Mouse (Mus musculus) thymus, postnatal 10 days (tissue): ENCODE measurements around the gene Slc5a2.
A peak's percentile ranks its signal among the peaks of the same experiment; 100 is the strongest.

Source experiments
- DNase-seq, 2 experiments: peaks; one replicate each; pipeline ENCODE4 v3.0.0; 2021; ENCODE audit warnings: low spot score in 2 of 2

Gene Slc5a2

GRCm38 (mm10) chr7:128265411-128265810 lies at the start of gene Slc5a2:
TSS of gene Slc5a2 (plus strand) at chr7:128265657.
- no peak for DNase-seq

DNA sequence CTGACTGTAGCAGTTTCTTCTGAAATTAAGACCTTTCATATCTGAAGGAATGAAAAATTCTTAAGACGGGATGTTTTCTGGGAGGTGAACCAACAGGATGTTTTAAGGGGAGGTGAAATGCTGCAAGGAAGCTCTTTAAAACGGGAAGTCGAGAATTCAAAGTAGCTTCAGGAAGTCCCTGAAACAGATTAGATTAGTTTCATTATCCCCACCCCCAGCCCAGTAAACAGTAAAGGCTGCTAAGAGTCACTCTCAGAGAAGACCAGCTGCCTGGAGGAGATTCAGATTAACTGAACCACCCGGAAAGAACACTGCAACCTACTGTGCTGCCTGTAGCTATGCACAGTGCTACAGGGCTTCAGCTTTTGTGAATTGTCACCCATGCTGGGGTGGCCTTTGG lies 45.5 kb upstream of the Slc5a2 start:
- no peak for DNase-seq

GRCm38 (mm10) chr7:128220936-128221335 lies 44.5 kb upstream of the Slc5a2 start:
- DNase-seq = no peak

DNA sequence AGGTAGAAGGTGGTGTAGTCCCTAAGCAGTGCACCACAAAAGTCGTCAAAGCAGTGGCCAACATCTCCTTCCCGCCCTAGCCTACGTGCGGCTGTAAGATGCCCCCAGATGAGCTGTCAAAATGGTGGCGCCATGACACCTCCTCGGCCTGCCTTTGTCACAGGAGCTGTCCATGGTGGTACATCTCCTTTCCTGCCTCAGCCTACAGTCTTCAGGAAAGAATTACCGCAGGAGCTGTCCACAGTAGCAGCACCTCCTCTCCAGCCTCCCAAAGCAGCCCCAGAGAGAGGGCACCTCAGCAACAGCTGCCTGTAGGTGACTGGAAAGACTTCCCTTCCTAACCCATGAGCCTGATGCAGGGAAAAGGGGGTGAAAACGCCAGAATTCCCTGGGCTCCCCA lies 33.7 kb upstream of the Slc5a2 start:
- no peak for DNase-seq

DNA sequence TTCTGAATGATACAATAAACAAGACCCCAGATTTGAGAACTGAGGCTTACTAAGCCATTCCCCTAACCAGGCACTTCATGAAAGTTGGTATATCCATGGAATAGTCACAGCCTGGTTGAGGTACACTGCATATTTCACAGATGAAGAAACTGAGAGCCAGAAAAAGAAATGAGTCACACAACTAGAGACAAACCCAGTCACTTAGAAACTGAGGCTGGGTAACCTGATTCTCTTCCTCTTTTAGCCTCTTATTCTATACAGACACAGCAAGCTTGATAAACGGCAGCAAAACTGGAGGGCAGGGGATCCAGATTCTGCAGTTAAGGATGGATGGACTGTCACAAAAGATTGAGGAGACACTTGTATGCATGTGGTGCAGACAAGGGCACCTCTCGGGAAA lies 30.7 kb upstream of the Slc5a2 start:
- DNase-seq = no peak

DNA sequence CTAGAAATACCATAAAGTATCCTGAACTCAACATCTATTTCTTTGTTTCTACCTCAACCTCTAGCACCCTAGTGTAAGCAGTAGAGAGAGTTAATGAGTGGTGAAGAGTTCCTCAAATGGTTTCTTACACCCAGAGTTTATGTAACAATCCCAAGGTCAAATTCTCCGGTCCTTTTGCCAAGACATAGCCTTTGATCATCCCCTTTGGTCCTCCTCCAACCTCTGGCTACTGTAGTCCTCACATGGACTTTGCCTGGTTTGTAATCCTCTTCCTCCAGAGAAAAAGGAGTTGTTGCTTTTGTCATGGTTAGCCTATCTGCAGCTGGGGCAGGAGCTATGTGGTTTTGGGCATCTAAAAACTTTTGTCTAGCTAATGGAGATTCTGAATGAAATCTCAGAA lies 30.0 kb upstream of the Slc5a2 start:
- DNase-seq = no peak

DNA sequence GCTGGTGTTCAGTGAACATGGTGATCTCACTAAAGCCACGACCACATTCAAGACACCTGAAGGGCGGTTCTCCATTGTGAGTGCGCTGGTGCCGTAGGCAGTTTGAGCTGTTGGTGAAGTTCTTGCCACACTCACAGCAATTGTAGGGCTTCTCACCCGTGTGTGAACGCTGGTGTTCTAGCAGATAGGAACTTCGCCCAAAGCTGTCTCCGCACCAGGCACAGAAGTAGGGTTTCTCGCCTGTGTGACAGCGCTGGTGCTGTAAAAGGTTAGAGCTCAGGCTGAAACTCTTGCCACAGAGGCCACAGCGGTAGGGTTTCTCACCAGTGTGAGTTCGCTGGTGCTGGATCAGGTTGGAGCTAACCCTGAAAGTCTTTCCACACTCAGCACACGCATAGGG lies 29.0 kb upstream of the Slc5a2 start:
- DNase-seq = no peak

- DNase-seq = peak; percentile 68 to 81
Measured at GRCm38 (mm10) chr7:128236856-128237592, 28.4 kb upstream of the Slc5a2 start, which contains the start of gene Armc5. TSS of gene Armc5 (plus strand) at chr7:128237342.

DNA sequence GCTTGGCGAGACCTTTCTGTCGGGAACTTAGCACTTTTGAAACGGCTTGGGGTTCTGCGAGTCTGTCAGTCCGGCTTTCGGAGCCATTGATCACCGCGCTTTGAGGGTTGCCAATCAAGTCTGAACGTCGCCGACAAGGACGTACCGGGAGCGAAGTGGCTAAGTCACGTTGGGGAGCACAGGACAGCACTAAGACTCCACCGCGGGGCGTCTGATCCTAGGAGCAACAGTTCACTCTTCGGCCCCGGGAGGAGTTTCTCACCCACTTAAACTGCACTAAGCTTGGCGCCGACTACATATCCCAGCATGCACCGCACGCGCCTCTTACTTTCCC lies 27.9 kb upstream of the Slc5a2 start:
- DNase-seq = no peak

GRCm38 (mm10) chr7:128237927-128238778 lies 27.3 kb upstream of the Slc5a2 start, which contains the start of gene 9130023H24Rik:
TSS of gene 9130023H24Rik (minus strand) at chr7:128238031.
- peak; percentile 100 for DNase-seq

DNA sequence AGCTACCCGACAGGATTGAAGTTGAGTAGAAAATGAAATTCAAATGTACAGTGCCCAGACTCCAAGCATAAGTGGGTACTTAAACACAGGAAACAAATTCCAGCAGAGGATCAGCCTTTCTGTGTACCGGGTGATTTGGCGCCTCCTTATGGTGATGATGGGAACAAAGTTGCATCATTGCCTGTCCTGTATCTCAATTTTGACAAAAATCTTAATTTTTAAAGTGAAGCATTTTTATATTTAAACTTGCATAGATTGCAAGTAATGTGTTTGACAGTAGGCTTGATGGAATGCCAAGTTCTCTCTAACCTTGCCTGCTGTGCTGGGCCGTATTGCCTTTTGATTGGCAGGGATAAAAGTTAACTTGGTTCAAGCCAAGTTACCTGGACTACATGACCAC lies 26.5 kb upstream of the Slc5a2 start:
- DNase-seq = peak; percentile 16 to 57

DNA sequence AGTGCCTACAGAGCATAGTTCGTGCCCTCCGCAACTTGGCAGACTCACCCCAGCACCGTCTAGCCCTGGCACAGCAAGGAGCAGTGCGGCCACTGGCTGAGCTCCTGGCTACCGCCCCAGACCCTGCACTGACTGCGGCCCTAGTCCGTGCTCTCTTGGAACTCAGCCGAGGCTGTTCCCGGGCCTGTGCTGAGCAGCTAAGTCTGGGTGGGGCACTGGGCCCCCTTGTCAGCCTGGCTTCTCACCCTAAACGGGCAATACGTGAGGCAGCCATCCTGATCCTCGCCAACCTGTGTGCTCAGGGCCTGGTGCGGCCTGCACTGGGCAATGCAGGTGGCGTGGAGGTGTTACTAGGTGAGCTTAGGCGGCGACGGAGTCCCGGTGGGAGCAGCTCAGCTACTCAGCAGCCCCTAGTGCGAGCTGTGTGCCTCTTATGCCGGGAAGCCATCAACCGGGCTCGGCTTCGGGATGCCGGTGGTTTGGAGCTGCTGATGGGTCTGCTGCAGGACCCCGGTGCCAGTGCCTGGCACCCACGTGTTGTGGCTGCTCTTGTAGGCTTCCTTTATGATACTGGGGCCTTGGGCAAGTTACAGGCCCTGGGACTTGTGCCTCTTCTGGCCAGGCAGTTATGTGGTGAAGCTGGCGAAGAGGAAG lies 25.2 kb upstream of the Slc5a2 start:
- no peak for DNase-seq

DNA sequence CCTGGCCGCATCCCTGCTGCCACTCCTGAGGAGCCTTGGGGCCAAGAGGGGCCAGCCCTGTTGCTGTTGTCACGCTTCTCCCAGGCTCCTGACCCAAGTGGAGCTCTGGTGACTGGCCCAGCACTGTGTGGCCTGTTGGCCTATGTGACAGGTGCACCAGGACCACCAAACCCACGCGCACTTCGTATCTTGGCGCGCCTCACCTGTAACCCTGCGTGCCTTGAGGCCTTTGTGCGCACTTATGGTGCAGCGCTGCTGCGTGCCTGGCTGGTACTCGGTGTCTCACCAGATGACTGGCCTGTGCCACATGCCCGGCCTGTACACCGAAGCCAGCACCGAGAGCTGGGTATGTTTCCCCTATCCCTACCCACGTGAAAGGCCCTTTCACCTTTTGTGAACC lies 23.1 kb upstream of the Slc5a2 start:
- DNase-seq = no peak

GRCm38 (mm10) chr7:128243921-128244320 lies 21.5 kb upstream of the Slc5a2 start:
- DNase-seq = no peak

DNA sequence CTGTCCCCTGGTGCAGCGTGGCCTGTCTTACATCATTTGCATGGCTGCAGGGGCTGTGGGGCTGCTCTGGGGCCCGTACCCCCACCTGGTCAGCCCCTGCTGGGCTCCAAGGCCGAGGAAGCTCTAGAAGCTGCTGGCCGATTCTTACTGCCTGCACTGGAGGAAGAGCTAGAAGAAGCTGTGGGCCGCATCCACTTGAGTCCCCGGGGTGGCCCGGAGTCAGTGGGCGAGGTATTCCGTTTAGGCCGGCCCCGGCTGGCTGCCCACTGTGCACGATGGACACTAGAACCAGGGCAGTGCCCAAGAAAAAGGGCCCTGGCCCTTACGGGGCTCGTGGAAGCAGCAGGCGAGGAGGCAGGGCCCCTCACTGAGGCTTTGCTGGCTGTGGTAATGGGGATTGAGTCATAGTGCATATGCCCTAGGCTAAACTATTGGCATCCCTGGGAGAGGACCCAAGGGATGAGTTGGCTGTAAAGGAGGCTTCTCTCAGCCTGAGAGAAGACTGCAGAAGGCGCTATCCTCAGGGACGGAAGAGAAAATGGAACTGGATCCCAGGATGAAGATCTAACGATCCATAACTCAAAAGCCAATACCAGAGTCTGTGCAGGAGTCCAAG lies 20.9 kb upstream of the Slc5a2 start:
- no peak for DNase-seq

GRCm38 (mm10) chr7:128245547-128245946 lies 19.9 kb upstream of the Slc5a2 start:
- no peak for DNase-seq

GRCm38 (mm10) chr7:128246496-128247391 lies 18.7 kb upstream of the Slc5a2 start, which contains the start of gene Tgfb1i1:
TSS of gene Tgfb1i1 (plus strand) at chr7:128246812.
- no peak for DNase-seq

DNA sequence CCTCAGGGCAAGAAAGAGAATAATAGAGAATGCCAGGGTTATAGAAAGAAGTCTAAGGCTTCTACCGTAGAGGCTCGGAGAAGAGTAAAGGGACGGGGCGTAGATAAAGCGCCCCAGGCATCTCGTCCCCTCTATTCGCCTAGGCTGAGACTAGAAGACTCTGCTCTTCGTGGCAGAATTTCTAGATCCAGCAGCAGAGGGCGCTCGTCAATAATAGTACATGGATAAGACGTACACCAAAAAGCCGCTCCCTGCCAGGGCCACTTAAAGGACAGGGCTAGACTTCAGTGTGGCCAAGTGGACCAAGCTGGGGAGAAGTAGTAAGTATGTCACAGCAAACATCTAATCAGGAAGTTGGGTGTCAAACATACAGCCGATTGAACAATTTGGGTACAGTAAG lies 18.0 kb upstream of the Slc5a2 start:
- peak; percentile 61 to 78 for DNase-seq

DNA sequence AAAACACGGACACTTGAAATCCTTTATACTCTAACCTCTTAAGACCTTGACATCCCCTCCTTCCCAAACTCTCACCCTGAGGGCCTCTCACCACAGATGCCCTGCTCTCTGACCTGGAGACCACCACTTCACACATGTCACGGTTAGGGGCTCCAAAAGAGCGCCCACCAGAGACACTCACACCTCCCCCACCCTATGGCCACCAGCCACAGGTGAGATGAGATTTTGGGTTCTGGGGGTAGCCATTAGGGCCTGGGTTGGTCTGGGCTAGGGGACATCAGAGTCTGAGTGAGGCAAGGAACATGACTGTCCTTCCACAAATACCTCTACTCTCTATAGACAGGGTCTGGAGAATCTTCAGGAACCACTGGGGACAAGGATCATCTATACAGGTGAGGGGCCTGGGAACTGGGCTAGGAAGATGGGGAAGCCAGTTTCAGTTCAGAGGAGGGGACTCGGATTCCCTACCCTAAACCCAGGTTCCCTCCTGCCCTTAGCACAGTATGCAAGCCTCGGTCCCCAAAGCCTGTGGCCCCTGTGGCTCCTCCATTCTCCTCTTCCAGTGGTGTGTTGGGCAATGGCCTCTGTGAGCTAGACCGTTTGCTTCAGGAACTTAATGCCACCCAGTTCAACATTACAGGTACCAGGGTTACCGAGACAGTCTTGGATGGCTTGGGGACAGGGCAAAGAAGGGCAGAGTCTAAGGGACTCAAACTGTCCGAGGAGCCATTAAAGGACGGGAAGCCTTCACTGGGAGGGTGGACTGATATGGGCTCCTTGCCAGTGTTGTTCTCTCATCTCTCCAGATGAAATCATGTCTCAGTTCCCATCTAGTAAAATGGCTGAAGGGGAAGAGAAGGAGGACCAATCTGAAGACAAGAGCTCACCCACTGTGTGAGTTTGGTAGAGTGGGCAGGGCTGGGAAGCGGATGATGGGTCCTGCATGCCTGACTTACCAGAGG lies 17.1 kb upstream of the Slc5a2 start:
- DNase-seq = no peak

- no peak for DNase-seq
Measured at GRCm38 (mm10) chr7:128249998-128250397, 15.5 kb upstream of the Slc5a2 start.
